Mouse (Mus musculus) hindbrain, postnatal 0 days (tissue): ENCODE data around the gene Adh6a. TPM values are rescaled to one million over a fixed set of nuclear protein-coding genes. Genes with fewer than 3 reads are reported as not detected.

ENCODE experiments used
- ATAC-seq: fragments of 200-750 bp; cut with Nextera tagmentation; 2 replicates; pipeline ENCODE4 v1.8.0; 2017; ENCODE audit warnings: mild to moderate bottlenecking, moderate TSS enrichment, moderate library complexity
- DNase-seq: peaks from one replicate; pipeline ENCODE4 v3.0.0-alpha.2; 2015; ENCODE audit warnings: low spot score
- H3K27ac ChIP-seq: fragments of 300-500 bp; sonication (generic); 2 replicates; pipeline ENCODE4 v1.5.1; 2014; ENCODE audit warnings: mild to moderate bottlenecking
- H3K27me3 ChIP-seq: fragments of 300-500 bp; sonication (generic); 2 replicates; pipeline ENCODE4 v1.6.1; 2014; ENCODE audit warnings: low read length, mixed read lengths; ENCODE audit not compliant: insufficient read depth
- H3K36me3 ChIP-seq: fragments of 300-500 bp; sonication (generic); 2 replicates; pipeline ENCODE4 v1.6.1; 2014; ENCODE audit warnings: low read length, mixed read lengths; ENCODE audit not compliant: insufficient read depth
- H3K4me1 ChIP-seq: fragments of 300-500 bp; sonication (generic); 2 replicates; pipeline ENCODE4 v1.6.1; 2014; ENCODE audit warnings: antibody characterized with exemption, low read length, mixed read lengths; ENCODE audit not compliant: insufficient read depth
- H3K4me2 ChIP-seq: fragments of 300-500 bp; sonication (generic); 2 replicates; pipeline ENCODE4 v1.6.1; 2014; ENCODE audit warnings: low read depth, mild to moderate bottlenecking, low read length, moderate library complexity, mixed read lengths
- H3K4me3 ChIP-seq: fragments of 300-500 bp; sonication (generic); 2 replicates; pipeline ENCODE4 v1.5.1; 2014; ENCODE audit warnings: low read length
- H3K9ac ChIP-seq: fragments of 300-500 bp; sonication (generic); replicated peaks from 2 replicates; pipeline ENCODE4 v1.6.1; 2014; ENCODE audit warnings: mild to moderate bottlenecking, low read length, moderate library complexity, mixed read lengths
- H3K9me3 ChIP-seq: fragments of 300-500 bp; sonication (generic); 2 replicates; pipeline ENCODE4 v1.6.1; 2016; ENCODE audit warnings: low read length, mixed read lengths
- CTCF ChIP-seq: IDR thresholded peaks from 2 replicates; pipeline ENCODE4 v1.5.1; 2016; ENCODE audit warnings: antibody characterized with exemption, control low read depth, low read depth
- WGBS: fragments of 180-500 bp; shearing (Covaris S2); extraction: QIAGEN DNeasy Blood & Tissue Kit; methylation state at CpG from one replicate; pipeline ENCODE4 v1.1.7; 2014; 5-methylcytosine and 5-hydroxymethylcytosine counted together
- polyA plus RNA-seq: library from polyadenylated mRNA; unstranded; fragments of >200 nt; fragmentation: Nextera tagmentation; extraction: Ambion mirVana; gene quantifications from 2 replicates; pipeline ENCODE4 v1.2.1, GENCODE M21; 2015
- total RNA-seq: library from RNA; depleted of rRNA; stranded (reverse); fragments of >200 nt; gene quantifications from 2 replicates; pipeline ENCODE4 v1.2.3, GENCODE M21; 2014; rRNA removed

Gene Adh6a
- not detected in 2 replicates for total RNA-seq
- not detected in 2 replicates for polyA plus RNA-seq

GRCm38 (mm10) chr3:138312965-138313364, at the start of gene Adh6a:
Gene Adh6a, plus strand, starts transcription at chr3:138313286.
- no peak within 1 kb of the TSS for H3K4me3 ChIP-seq
- no peak for DNase-seq
- ATAC-seq = no peak
- H3K36me3 ChIP-seq = no peaks in the 10 kb centered on the region
- H3K9ac ChIP-seq = no peak within 1 kb of the TSS
- no peaks in the 10 kb centered on the region for H3K27me3 ChIP-seq
- H3K4me1 ChIP-seq = no peaks in the 10 kb centered on the region
- WGBS = 85% methylated on average over 5 of the region's 5 CpGs
- no peak within 1 kb of the TSS for H3K4me2 ChIP-seq
- H3K27ac ChIP-seq = no peak within 1 kb of the TSS
- H3K9me3 ChIP-seq = no peaks in the 10 kb centered on the region
- TF ChIP-seq CTCF = no peak

GRCm38 (mm10) chr3:138264648-138265047, 48.4 kb upstream of the Adh6a start:
- no peak for DNase-seq

GRCm38 (mm10) chr3:138270507-138270906, 42.6 kb upstream of the Adh6a start:
- no peak overlapping the region for H3K9ac ChIP-seq
- DNase-seq (no peak), ATAC-seq (no peak)
- no peaks in the 10 kb centered on the region for H3K9me3 ChIP-seq
- no peak overlapping the region for H3K27ac ChIP-seq
- WGBS = 23% methylated on average over 1 of the region's 1 CpGs
- H3K4me1 ChIP-seq = no peaks in the 10 kb centered on the region
- no peak for TF ChIP-seq CTCF
- no peak overlapping the region for H3K4me2 ChIP-seq
- H3K36me3 ChIP-seq = no peaks in the 10 kb centered on the region
- H3K27me3 ChIP-seq = no peaks in the 10 kb centered on the region
- no peak overlapping the region for H3K4me3 ChIP-seq

More at GRCm38 (mm10) chr3:138264648-138265047, 48.4 kb upstream of the Adh6a start:
- Histone ChIP-seq H3K4me2 (no peak overlapping the region), H3K4me1 (no peaks in the 10 kb centered on the region), H3K27me3 (no peaks in the 10 kb centered on the region), H3K9ac (no peak overlapping the region), H3K27ac (no peak overlapping the region), H3K36me3 (no peaks in the 10 kb centered on the region), H3K9me3 (no peaks in the 10 kb centered on the region), H3K4me3 (no peak overlapping the region)
- TF ChIP-seq CTCF = no peak
- WGBS = 53% methylated on average over 3 of the region's 3 CpGs
- no peak for ATAC-seq

- TF ChIP-seq CTCF = no peak
- H3K36me3 ChIP-seq = no peaks in the 10 kb centered on the region
- no peak for DNase-seq
- no peak overlapping the region for H3K4me2 ChIP-seq
- no peaks in the 10 kb centered on the region for H3K4me1 ChIP-seq
- H3K27ac ChIP-seq = no peak overlapping the region
- no peaks in the 10 kb centered on the region for H3K9me3 ChIP-seq
- no peak for ATAC-seq
- H3K27me3 ChIP-seq = no peaks in the 10 kb centered on the region
- H3K4me3 ChIP-seq = no peak overlapping the region
- H3K9ac ChIP-seq = no peak overlapping the region
- WGBS = 96% methylated on average over 2 of the region's 2 CpGs
These were observed 41.8 kb upstream of the Adh6a start for GRCm38 (mm10) chr3:138271297-138271696.

- WGBS = 92% methylated on average over 7 of the region's 7 CpGs
- H3K4me3 ChIP-seq = no peak overlapping the region
- no peaks in the 10 kb centered on the region for H3K4me1 ChIP-seq
- no peaks in the 10 kb centered on the region for H3K9me3 ChIP-seq
- no peak overlapping the region for H3K4me2 ChIP-seq
- TF ChIP-seq CTCF = no peak
- ATAC-seq (no peak), DNase-seq (no peak)
- no peak overlapping the region for H3K27ac ChIP-seq
- H3K36me3 ChIP-seq = no peaks in the 10 kb centered on the region
- no peak overlapping the region for H3K9ac ChIP-seq
- H3K27me3 ChIP-seq = no peaks in the 10 kb centered on the region
These were observed 40.0 kb upstream of the Adh6a start for GRCm38 (mm10) chr3:138273080-138273479.

- Histone ChIP-seq H3K9me3 (no peaks in the 10 kb centered on the region), H3K4me1 (no peaks in the 10 kb centered on the region), H3K4me2 (no peak overlapping the region), H3K36me3 (no peaks in the 10 kb centered on the region), H3K27me3 (no peaks in the 10 kb centered on the region), H3K4me3 (no peak overlapping the region), H3K9ac (no peak overlapping the region), H3K27ac (no peak overlapping the region)
- no peak for TF ChIP-seq CTCF
- 91% methylated on average over 3 of the region's 3 CpGs for WGBS
- DNase-seq (no peak), ATAC-seq (no peak)
These were observed 38.0 kb upstream of the Adh6a start for GRCm38 (mm10) chr3:138275100-138275499.

GRCm38 (mm10) chr3:138282556-138282955, 30.5 kb upstream of the Adh6a start:
- DNase-seq (no peak), ATAC-seq (no peak)
- Histone ChIP-seq H3K4me2 (no peak overlapping the region), H3K4me3 (no peak overlapping the region), H3K9me3 (no peaks in the 10 kb centered on the region), H3K27ac (no peak overlapping the region), H3K9ac (no peak overlapping the region), H3K36me3 (no peaks in the 10 kb centered on the region), H3K27me3 (no peaks in the 10 kb centered on the region), H3K4me1 (no peaks in the 10 kb centered on the region)
- TF ChIP-seq CTCF = no peak
- 65% methylated on average over 9 of the region's 9 CpGs for WGBS
